Mouse (Mus musculus) erythroblast, embryonic 14.5 days (primary cell): ENCODE results near the gene Gm49673.

ENCODE experiments used
- GATA1 ChIP-seq: IDR thresholded peaks from 2 replicates; pipeline ENCODE4 v1.6.1; 2012; ENCODE audit warnings: low read length, inconsistent platforms, mixed read lengths
- TAL1 ChIP-seq: IDR thresholded peaks from 3 replicates; pipeline ENCODE4 v1.6.1; 2012; ENCODE audit warnings: low read length, inconsistent platforms, mixed read lengths

DNA sequence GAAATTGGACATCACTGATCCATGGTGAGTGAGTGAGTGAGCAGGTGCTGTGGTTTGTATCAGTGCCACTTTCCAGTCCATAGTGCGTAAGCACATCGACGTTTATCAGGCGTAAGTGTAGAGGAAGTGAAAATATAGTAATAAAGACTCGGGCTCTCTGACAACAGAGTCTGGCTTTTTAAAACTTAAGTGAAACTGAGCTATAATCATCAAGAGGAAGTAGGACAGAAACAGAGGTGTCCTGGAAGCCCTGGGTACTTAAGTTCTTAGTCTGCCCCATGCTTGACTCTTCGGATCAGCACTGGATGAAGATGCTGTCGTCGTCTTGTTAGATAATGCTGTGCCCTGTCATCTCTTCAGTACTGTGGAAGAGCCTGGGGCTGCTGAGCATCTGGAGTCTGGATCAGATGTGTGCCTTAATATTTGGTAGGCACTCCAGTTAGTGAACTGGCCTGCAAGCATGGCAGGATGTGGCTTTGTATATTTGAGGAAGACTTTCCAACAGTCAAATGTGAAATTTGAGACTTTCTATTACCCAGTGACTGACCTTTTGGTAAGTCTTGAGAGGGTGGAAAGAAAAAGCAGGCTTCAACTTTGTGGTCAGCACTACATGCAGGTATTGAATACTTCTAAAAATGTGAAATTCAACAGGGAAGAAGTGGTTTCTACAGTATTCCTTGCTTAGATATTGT is 48.2 kb upstream of the Gm49673 start:
- no peak for TF ChIP-seq GATA1
- TF ChIP-seq TAL1, result no peak
